In genomic region chr11:107267522-107267921, GRCm38 (mm10) we compare ENCODE assay signal across 11 mouse cellular contexts.
DNase-seq lines count a peak whose midpoint lies in the region; ATAC-seq and TF ChIP-seq lines count a peak whose summit lies in the region.
"Had no signal": no experiment of that assay in that cellular context is flagged by ENCODE, and none has a peak within 500 bp of the region (broad histone marks: within the 10 kb centered on the region; RNA-seq: fewer than 3 reads in every experiment).

No protein-coding gene starts in this region.

- 0 out of 2 replicates have a peak, but pooled peaks cover 4% of the 10 kb centered on the region for H3K36me3 ChIP-seq in kidney, postnatal 0 days (ENCODE audit: insufficient read depth, low read length)
- no peaks in the 10 kb centered on the region for H3K36me3 ChIP-seq in CH12.LX (replicated peaks in 1 of 2; ENCODE audit: control insufficient read depth in 1 of 2, insufficient read depth in 1 of 2, low read length in 1 of 2)
- no peaks in the 10 kb centered on the region for H3K36me3 ChIP-seq in liver, embryonic 14.5 days (replicated peaks; ENCODE audit: control insufficient read depth, insufficient read depth, low read depth)
- no peaks in the 10 kb centered on the region for H3K36me3 ChIP-seq in midbrain, embryonic 11.5 days (ENCODE audit: control insufficient read depth, insufficient read depth, low read length)

- dilution Hi-C loops in CH12.LX (cut with MboI; ENCODE audit: extremely low pct_ligation_motif_present, extremely low pct_unique_long_range_greater_than_20kb, low sequenced_read_pairs), result no loop called here

- H3K4me1 ChIP-seq in kidney, postnatal 0 days (replicated peaks; ENCODE audit: insufficient read depth, low read length), result no peaks in the 10 kb centered on the region
- peaks cover 3 to 5% of the 10 kb centered on the region in 2 experiments; a peak in 1 of 4 replicates for H3K4me1 ChIP-seq in CH12.LX (ENCODE audit: control insufficient read depth in 1 of 2, insufficient read depth in 2 of 2)
- H3K4me1 ChIP-seq in liver, embryonic 14.5 days (replicated peaks; ENCODE audit: control insufficient read depth in 2 of 2, insufficient read depth in 2 of 2, low read length in 1 of 2), result no peaks in the 10 kb centered on the region; a peak in 2 of 4 replicates
- H3K4me1 ChIP-seq in midbrain, embryonic 11.5 days (ENCODE audit: control insufficient read depth, insufficient read depth, low read length), result no peaks in the 10 kb centered on the region

- no peak for DNase-seq in kidney, postnatal 0 days (ENCODE audit: low spot score)
- DNase-seq in kidney, postnatal 14 days, result no peak
- DNase-seq in 3T3-L1 (ENCODE audit: low read depth, low spot score), result peak; percentile 13
- DNase-seq in CH12.LX (ENCODE audit: extremely low read depth), result peak; percentile 24
- no peak for DNase-seq in liver, embryonic 14.5 days (ENCODE audit: low read depth in 3 of 3, low spot score in 3 of 3)
- DNase-seq in midbrain, embryonic 11.5 days (ENCODE audit: low spot score, missing footprints), result no peak
- DNase-seq: adrenal gland, postnatal 10 days; layer of hippocampus, postnatal 36 days; midbrain, embryonic 14.5 days had no signal

- no peak overlapping the region for H3K9ac ChIP-seq in kidney, postnatal 0 days (ENCODE audit: low read depth, low read length)
- no peak overlapping the region for H3K9ac ChIP-seq in CH12.LX (ENCODE audit: insufficient read depth, low read depth)
- H3K9ac ChIP-seq in liver, embryonic 14.5 days (replicated peaks), result no peak overlapping the region
- no peak overlapping the region for H3K9ac ChIP-seq in midbrain, embryonic 11.5 days (ENCODE audit: low read length)

- TF ChIP-seq RAD21 in CH12.LX (IDR thresholded peaks at IDR 0.05; ENCODE audit: low read depth, low read length), result peak; percentile 37

- TF ChIP-seq POLR2A in CH12.LX (IDR thresholded peaks at IDR 0.05; ENCODE audit: low read depth, low read length), result no peak

- no peak overlapping the region for H3K27ac ChIP-seq in kidney, postnatal 0 days
- H3K27ac ChIP-seq in CH12.LX (ENCODE audit: insufficient read depth, low read depth), result no peak overlapping the region
- H3K27ac ChIP-seq in liver, embryonic 14.5 days, result no peak overlapping the region
- no peak overlapping the region for H3K27ac ChIP-seq in midbrain, embryonic 11.5 days (ENCODE audit: low read depth, low read length)

- in situ Hi-C loops in CH12.LX (cut with MboI; ENCODE audit: low pct_ligation_motif_present, low pct_unique_long_range_greater_than_20kb, low sequenced_read_pairs), result no loop called here

- no peak for ATAC-seq in kidney, postnatal 0 days (replicated peaks; ENCODE audit: low FRiP score, low read depth)
- ATAC-seq in liver, embryonic 14.5 days (ENCODE audit: insufficient read depth), result no peak
- no peak for ATAC-seq in midbrain, embryonic 11.5 days (ENCODE audit: low FRiP score)
- no peak for ATAC-seq in megakaryocyte progenitor cell, adult 5-6 weeks (replicated peaks; ENCODE audit: poor library complexity)
- ATAC-seq: intestine, embryonic 16.5 days had no signal

- no peak overlapping the region for H3K4me2 ChIP-seq in kidney, postnatal 0 days (ENCODE audit: low read length)
- H3K4me2 ChIP-seq in CH12.LX (ENCODE audit: insufficient read depth, low read depth, poor library complexity, severe bottlenecking), result no peak overlapping the region
- no peak overlapping the region for H3K4me2 ChIP-seq in liver, embryonic 14.5 days (ENCODE audit: low read depth)
- H3K4me2 ChIP-seq in midbrain, embryonic 11.5 days, result no peak overlapping the region

- no peaks in the 10 kb centered on the region for H3K27me3 ChIP-seq in kidney, postnatal 0 days (ENCODE audit: insufficient read depth, low read length)
- H3K27me3 ChIP-seq in CH12.LX (replicated peaks), result no peaks in the 10 kb centered on the region
- no peaks in the 10 kb centered on the region for H3K27me3 ChIP-seq in liver, embryonic 14.5 days (ENCODE audit: control insufficient read depth, insufficient read depth, low read length)
- no peaks in the 10 kb centered on the region for H3K27me3 ChIP-seq in midbrain, embryonic 11.5 days (ENCODE audit: control insufficient read depth, insufficient read depth, low read length)

- H3K9me3 ChIP-seq in kidney, postnatal 0 days (replicated peaks; ENCODE audit: low read length), result no peaks in the 10 kb centered on the region
- H3K9me3 ChIP-seq in CH12.LX (replicated peaks; ENCODE audit: low read length), result peaks cover 5% of the 10 kb centered on the region
- H3K9me3 ChIP-seq in liver, embryonic 14.5 days (ENCODE audit: control insufficient read depth, low read length), result peaks cover 2% of the 10 kb centered on the region; the same call in 1 of the 2 replicates
- 0 out of 2 replicates have a peak, but pooled peaks cover 3% of the 10 kb centered on the region for H3K9me3 ChIP-seq in midbrain, embryonic 11.5 days (ENCODE audit: control insufficient read depth, low read length)

- peak; percentile 42; the same call in 1 of the 2 replicates for TF ChIP-seq CTCF in kidney, postnatal 0 days (IDR thresholded peaks at IDR 0.05; ENCODE audit: low read depth)
- TF ChIP-seq CTCF in CH12.LX (conservative IDR thresholded peaks at IDR 0.05 in 1 of 2, IDR thresholded peaks at IDR 0.05 in 1 of 2; ENCODE audit: low read depth in 2 of 2, low read length in 2 of 2), result peak; percentile 44 to 63
- TF ChIP-seq CTCF in liver, embryonic 14.5 days (IDR thresholded peaks at IDR 0.05; ENCODE audit: low read depth), result peak; percentile 37

- no peak for TF ChIP-seq EP300 in CH12.LX (IDR thresholded peaks at IDR 0.05; ENCODE audit: low read length)
- TF ChIP-seq EP300 in liver, embryonic 14.5 days (IDR thresholded peaks at IDR 0.05; ENCODE audit: low read depth), result no peak

- WGBS in kidney, postnatal 0 days, result 98% methylated on average over 3 of the region's 3 CpGs
- WGBS in liver, embryonic 14.5 days (ENCODE audit: insufficient replicate concordance), result 87% methylated on average over 3 of the region's 3 CpGs
- 95% methylated on average over 3 of the region's 3 CpGs for WGBS in midbrain, embryonic 11.5 days

- no peak overlapping the region for H3K4me3 ChIP-seq in kidney, postnatal 0 days (replicated peaks; ENCODE audit: low read depth, low read length)
- no peak overlapping the region for H3K4me3 ChIP-seq in CH12.LX (replicated peaks in 1 of 3; ENCODE audit: low read depth in 2 of 3, low read length in 2 of 3, poor library complexity in 1 of 3)
- no peak overlapping the region for H3K4me3 ChIP-seq in liver, embryonic 14.5 days (ENCODE audit: insufficient read depth in 1 of 2, low read depth in 2 of 2, low read length in 2 of 2)
- H3K4me3 ChIP-seq in midbrain, embryonic 11.5 days (ENCODE audit: low read depth, low read length), result no peak overlapping the region

- H3K79me2 ChIP-seq in CH12.LX (replicated peaks; ENCODE audit: control insufficient read depth, extremely low read depth, insufficient read depth, poor library complexity, severe bottlenecking), result no peaks in the 10 kb centered on the region

TF ChIP-seq in CH12.LX, 34 proteins besides CTCF, POLR2A, EP300 and RAD21:
- TF ChIP-seq SMC3 (IDR thresholded peaks at IDR 0.05; ENCODE audit: low read depth, low read length), result peak; percentile 30; the same call in 1 of the 2 replicates
- no peak for TF ChIP-seq CHD2 (IDR thresholded peaks at IDR 0.05; ENCODE audit: low read length)

Comparison
In these comparisons a context has a peak if more than half of its experiments do, and no peak if none do; other contexts are left out.
1. DNase-seq: peak in 3T3-L1 (single experiment) and CH12.LX (single experiment); none in kidney, postnatal 0 days (single experiment), kidney, postnatal 14 days (single experiment), liver, embryonic 14.5 days (0 of 3) and midbrain, embryonic 11.5 days (single experiment).
2. Peak in every context shown above with its lines, with median percentiles within 50 percentile points of each other: CTCF ChIP-seq.